Mouse (Mus musculus) intestine, postnatal 0 days (tissue): Measurements from ENCODE around the gene 5430419D17Rik. TPM values are rescaled to one million over a fixed set of nuclear protein-coding genes. Genes with fewer than 3 reads are reported as not detected.

ENCODE experiments used
- ATAC-seq: fragments of 200-750 bp; cut with Nextera tagmentation; 2 replicates; pipeline ENCODE4 v1.8.0; 2017; ENCODE audit warnings: mild to moderate bottlenecking, moderate TSS enrichment, moderate library complexity
- H3K27ac ChIP-seq: fragments of 300-500 bp; sonication (generic); 2 replicates; pipeline ENCODE4 v1.5.1; 2014; ENCODE audit warnings: mild to moderate bottlenecking, low read depth, low read length, moderate library complexity
- H3K27me3 ChIP-seq: fragments of 300-500 bp; sonication (generic); replicated peaks from 2 replicates; pipeline ENCODE4 v1.6.1; 2014; ENCODE audit warnings: low read length, mixed read lengths; ENCODE audit not compliant: control insufficient read depth, insufficient read depth
- H3K36me3 ChIP-seq: fragments of 300-500 bp; sonication (generic); 2 replicates; pipeline ENCODE4 v1.6.1; 2014; ENCODE audit warnings: mild to moderate bottlenecking, moderate library complexity; ENCODE audit not compliant: control insufficient read depth, insufficient read depth
- H3K4me1 ChIP-seq: fragments of 300-500 bp; sonication (generic); replicated peaks from 2 replicates; pipeline ENCODE4 v1.6.1; 2014; ENCODE audit warnings: antibody characterized with exemption, low read length, mixed read lengths; ENCODE audit not compliant: control insufficient read depth, insufficient read depth
- H3K4me2 ChIP-seq: fragments of 300-500 bp; sonication (generic); replicated peaks from 2 replicates; pipeline ENCODE4 v1.6.1; 2014; ENCODE audit warnings: low read depth, mild to moderate bottlenecking, moderate library complexity
- H3K4me3 ChIP-seq: fragments of 300-500 bp; sonication (generic); 2 replicates; pipeline ENCODE4 v1.5.1; 2014; ENCODE audit warnings: low read depth, low read length
- H3K9ac ChIP-seq: fragments of 300-500 bp; sonication (generic); 2 replicates; pipeline ENCODE4 v1.6.1; 2014; ENCODE audit warnings: mild to moderate bottlenecking, low read depth, low read length
- H3K9me3 ChIP-seq: fragments of 300-500 bp; sonication (generic); 2 replicates; pipeline ENCODE4 v1.6.1; 2016; ENCODE audit warnings: mixed run types; ENCODE audit not compliant: control insufficient read depth
- CTCF ChIP-seq: sonication (generic); IDR thresholded peaks from 2 replicates; pipeline ENCODE4 v1.5.1; 2016; ENCODE audit warnings: low read depth, mild to moderate bottlenecking, control low read depth, antibody characterized with exemption, moderate library complexity
- WGBS: fragments of 180-500 bp; shearing (Covaris S2); extraction: QIAGEN DNeasy Blood & Tissue Kit; methylation state at CpG from one replicate; pipeline ENCODE4 v1.1.7; 2014; 5-methylcytosine and 5-hydroxymethylcytosine counted together
- polyA plus RNA-seq: library from polyadenylated mRNA; unstranded; fragments of >200 nt; fragmentation: Nextera tagmentation; extraction: Ambion mirVana; gene quantifications from 2 replicates; pipeline ENCODE4 v1.2.1, GENCODE M21; 2015

The 5430419D17Rik gene
- polyA plus RNA-seq, 1 experiment from 2014 or later = not detected

- Histone ChIP-seq H3K4me3 (no peak overlapping the region), H3K27ac (no peak overlapping the region), H3K4me2 (no peak overlapping the region), H3K9ac (no peak overlapping the region), H3K36me3 (no peaks in the 10 kb centered on the region), H3K27me3 (no peaks in the 10 kb centered on the region), H3K4me1 (no peaks in the 10 kb centered on the region), H3K9me3 (no peaks in the 10 kb centered on the region)
- no peak for ATAC-seq
- peak; percentile 19; the same call in 1 of the 2 replicates for TF ChIP-seq CTCF
- 79% methylated on average over 5 of the region's 5 CpGs for WGBS
These were observed 152.9 kb downstream of the 5430419D17Rik start for GRCm38 (mm10) chr7:131327054-131327453.

- no peak for ATAC-seq
- no peaks in the 10 kb centered on the region for H3K4me1 ChIP-seq
- H3K4me3 ChIP-seq = no peak within 1 kb of the TSS
- no peak for TF ChIP-seq CTCF
- H3K27me3 ChIP-seq = no peaks in the 10 kb centered on the region
- no peaks in the 10 kb centered on the region for H3K36me3 ChIP-seq
- no peak within 1 kb of the TSS for H3K27ac ChIP-seq
- no peaks in the 10 kb centered on the region for H3K9me3 ChIP-seq
- WGBS = 89% methylated on average over 5 of the region's 5 CpGs
- no peak within 1 kb of the TSS for H3K4me2 ChIP-seq
- H3K9ac ChIP-seq = no peak within 1 kb of the TSS
These were observed 155.2 kb downstream of the 5430419D17Rik start, which contains the start of gene Fam24b for GRCm38 (mm10) chr7:131329416-131329815. Gene Fam24b (minus strand): TSS chr7:131329516.

GRCm38 (mm10) chr7:131331688-131332087, 157.5 kb downstream of the 5430419D17Rik start:
- no peaks in the 10 kb centered on the region for H3K27me3 ChIP-seq
- no peak for ATAC-seq
- 60% methylated on average over 2 of the region's 2 CpGs for WGBS

GRCm38 (mm10) chr7:131333564-131333963, 159.4 kb downstream of the 5430419D17Rik start, which contains the start of gene Fam24a:
Gene Fam24a (plus strand): TSS chr7:131333864.
- no peak within 1 kb of the TSS for H3K4me2 ChIP-seq
- no peaks in the 10 kb centered on the region; the same call in 1 of the 2 replicates for H3K36me3 ChIP-seq
- no peak within 1 kb of the TSS for H3K9ac ChIP-seq
- H3K9me3 ChIP-seq = no peaks in the 10 kb centered on the region
- WGBS = 62% methylated on average over 1 of the region's 1 CpGs
- H3K27ac ChIP-seq = no peak within 1 kb of the TSS
- H3K4me1 ChIP-seq = no peaks in the 10 kb centered on the region
- no peaks in the 10 kb centered on the region for H3K27me3 ChIP-seq
- H3K4me3 ChIP-seq = no peak within 1 kb of the TSS
- no peak for TF ChIP-seq CTCF
- ATAC-seq = no peak

More at GRCm38 (mm10) chr7:131331688-131332087, 157.5 kb downstream of the 5430419D17Rik start:
- Histone ChIP-seq H3K36me3 (no peaks in the 10 kb centered on the region), H3K27ac (no peak overlapping the region), H3K9me3 (no peaks in the 10 kb centered on the region), H3K9ac (no peak overlapping the region), H3K4me2 (no peak overlapping the region), H3K4me1 (no peaks in the 10 kb centered on the region), H3K4me3 (no peak overlapping the region)
- no peak for TF ChIP-seq CTCF

- TF ChIP-seq CTCF = no peak
- WGBS = 45% methylated on average over 8 of the region's 8 CpGs
- H3K4me3 ChIP-seq = no peak overlapping the region
- no peaks in the 10 kb centered on the region for H3K9me3 ChIP-seq
- H3K4me2 ChIP-seq = no peak overlapping the region
- ATAC-seq = no peak
- H3K9ac ChIP-seq = no peak overlapping the region
- H3K27ac ChIP-seq = no peak overlapping the region
- H3K36me3 ChIP-seq = peaks cover 21% of the 10 kb centered on the region
- H3K27me3 ChIP-seq = no peaks in the 10 kb centered on the region
- no peaks in the 10 kb centered on the region for H3K4me1 ChIP-seq
These were observed 163.4 kb downstream of the 5430419D17Rik start for GRCm38 (mm10) chr7:131337502-131338068.

GRCm38 (mm10) chr7:131345856-131346541, 171.8 kb downstream of the 5430419D17Rik start:
- H3K4me2 ChIP-seq = no peak overlapping the region
- peaks cover 51% of the 10 kb centered on the region for H3K36me3 ChIP-seq
- no peak overlapping the region for H3K27ac ChIP-seq
- H3K9me3 ChIP-seq = no peaks in the 10 kb centered on the region
- no peak overlapping the region for H3K9ac ChIP-seq
- no peaks in the 10 kb centered on the region for H3K4me1 ChIP-seq
- H3K4me3 ChIP-seq = no peak overlapping the region
- no peak for ATAC-seq
- 62% methylated on average over 7 of the region's 7 CpGs for WGBS
- TF ChIP-seq CTCF = no peak
- H3K27me3 ChIP-seq = no peaks in the 10 kb centered on the region

Other genes with a start within 250 kb of the 5430419D17Rik start
- 15.5 and 17.6 TPM in 2 replicates for gene Htra1, start 238.3 kb upstream of the 5430419D17Rik start, polyA plus RNA-seq
- 104 and 121 TPM in 2 replicates for gene Dmbt1, start 142.3 kb upstream of the 5430419D17Rik start, polyA plus RNA-seq
- gene 4933402N03Rik, start 28.1 kb upstream of the 5430419D17Rik start, polyA plus RNA-seq = not detected in 2 replicates
- gene Cuzd1, start 147.9 kb downstream of the 5430419D17Rik start, polyA plus RNA-seq = 0.05 TPM in 1 of 2 replicates, not detected in the other
- gene Fam24b, start 155.1 kb downstream of the 5430419D17Rik start, polyA plus RNA-seq = not detected in 2 replicates
- not detected in 2 replicates for gene Fam24a, start 159.5 kb downstream of the 5430419D17Rik start, polyA plus RNA-seq
- gene 2310057M21Rik, start 188.4 kb downstream of the 5430419D17Rik start, polyA plus RNA-seq = 8.0 and 11.0 TPM in 2 replicates
- 37.1 and 42.8 TPM in 2 replicates for gene Pstk, start 196.7 kb downstream of the 5430419D17Rik start, polyA plus RNA-seq
- gene Ikzf5, start 236.1 kb downstream of the 5430419D17Rik start, polyA plus RNA-seq = 5.6 and 5.9 TPM in 2 replicates
- 23.1 and 23.6 TPM in 2 replicates for gene Acadsb, start 236.2 kb downstream of the 5430419D17Rik start, polyA plus RNA-seq